Mouse (Mus musculus) sigmoid colon, adult 10 weeks (tissue): ENCODE measurements around the gene Nnat. TPM values are rescaled to one million over a fixed set of nuclear protein-coding genes. Genes with fewer than 3 reads are reported as not detected.

Experiments
- polyA plus RNA-seq: library from polyadenylated mRNA; stranded (reverse); fragments of 350-450 nt; fragmentation: Illumina TruSeq; extraction: RNeasy Lipid Tissue Mini Kit (QIAGEN cat#74804); gene quantifications from one replicate; pipeline ENCODE4 v1.2.3, GENCODE M21; 2014; ENCODE audit warnings: low read depth, low replicate concordance

Nnat gene
- 3.2 TPM for polyA plus RNA-seq

GRCm38 (mm10) chr2:157559858-157560257, at the start of gene Nnat:
Gene Nnat (plus strand): TSS chr2:157560078.

GRCm38 (mm10) chr2:157571224-157571832, 11.4 kb downstream of the Nnat start, which contains the start of gene Blcap:
Gene Blcap (minus strand): TSS chr2:157571274.

Other genes with a start within 250 kb of the Nnat start
- not detected for gene Ghrh, start 212.6 kb upstream of the Nnat start, polyA plus RNA-seq
- 5.0 TPM for gene Manbal, start 192.5 kb upstream of the Nnat start, polyA plus RNA-seq
- 5.2 TPM for gene Src, start 141.6 kb upstream of the Nnat start, polyA plus RNA-seq
- gene Blcap, start 11.2 kb downstream of the Nnat start, polyA plus RNA-seq, result 36.5 TPM
- 1.5 TPM for gene Ctnnbl1, start 177.3 kb downstream of the Nnat start, polyA plus RNA-seq